ENCODE assay signal across 12 mouse cellular contexts in the genomic region with DNA sequence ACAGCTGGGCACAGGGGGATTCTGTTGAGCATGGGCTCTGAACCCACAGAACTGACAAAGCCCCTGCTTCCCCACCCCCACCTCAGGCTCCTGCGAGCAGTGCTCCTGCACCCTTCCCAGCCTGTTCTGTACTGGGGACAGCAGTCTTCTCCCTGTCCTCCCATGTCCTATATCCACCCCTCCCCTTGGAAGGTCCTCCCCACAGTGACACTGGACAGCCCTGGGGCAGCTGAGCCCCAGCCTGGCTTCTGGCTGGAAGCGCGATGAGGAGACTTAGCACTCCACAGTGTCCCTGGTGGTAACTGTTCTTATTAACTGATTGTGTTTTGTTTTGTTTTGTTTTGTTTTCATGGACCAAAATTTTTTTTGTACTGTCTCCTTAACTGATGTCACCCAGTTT. TPM values are rescaled to one million over a fixed set of nuclear protein-coding genes. Genes with fewer than 3 reads are reported as not detected.
DNase-seq lines count a peak whose midpoint lies in the region; ATAC-seq and TF ChIP-seq lines count a peak whose summit lies in the region.
"Had no signal": no experiment of that assay in that cellular context is flagged by ENCODE, and none has a peak within 500 bp of the region (broad histone marks: within the 10 kb centered on the region; RNA-seq: fewer than 3 reads in every experiment).

No protein-coding gene starts in this region.

- intact Hi-C loops in heart, adult 2 months (cut with DNase I), result loop anchor here (5.0 kb wide), 1 partner anchor 194 kb away; no protein-coding TSS in a partner anchor
- intact Hi-C loops in heart, postnatal 36 days (cut with DNase I), result no loop called here

- no peak for TF ChIP-seq EP300 in heart, adult 2 months (IDR thresholded peaks at IDR 0.05; ENCODE audit: insufficient read depth, low read depth, low read length)

- WGBS in heart, adult 2 months, result 69% methylated on average over 3 of the region's 3 CpGs
- WGBS in neural tube, embryonic 12.5 days, result 86% methylated on average over 3 of the region's 3 CpGs
- WGBS in hindbrain, embryonic 12.5 days, result 80% methylated on average over 3 of the region's 3 CpGs
- 85% methylated on average over 3 of the region's 3 CpGs for WGBS in intestine, embryonic 16.5 days

- peak overlapping the region; percentile 41 for H3K27ac ChIP-seq in heart, adult 2 months
- 0 out of 2 replicates have a peak overlapping the region, but pooled peaks have one; percentile 12 for H3K27ac ChIP-seq in neural tube, embryonic 12.5 days
- H3K27ac ChIP-seq in hindbrain, embryonic 12.5 days, result peak overlapping the region; percentile 44; the same call in 1 of the 2 replicates
- no peak overlapping the region for H3K27ac ChIP-seq in intestine, embryonic 16.5 days (ENCODE audit: low read length)
- H3K27ac ChIP-seq: liver, embryonic 15.5 days had no signal

- DNase-seq in heart, adult 2 months, result no peak
- DNase-seq in heart, postnatal 36 days, result no peak
- no peak for DNase-seq in neural tube, embryonic 10.5 days (ENCODE audit: extremely low spot score, low spot score)
- no peak for DNase-seq in spleen, adult 12 weeks (ENCODE audit: low spot score)
- DNase-seq: gastrocnemius, postnatal 14 days; thymus, adult 18-20 months had no signal

- H3K4me3 ChIP-seq in heart, adult 2 months, result no peak overlapping the region
- H3K4me3 ChIP-seq in neural tube, embryonic 12.5 days, result no peak overlapping the region
- no peak overlapping the region for H3K4me3 ChIP-seq in hindbrain, embryonic 12.5 days
- no peak overlapping the region for H3K4me3 ChIP-seq in intestine, embryonic 16.5 days (ENCODE audit: low read length)
- H3K4me3 ChIP-seq: liver, embryonic 15.5 days had no signal

- H3K4me1 ChIP-seq in heart, adult 2 months (ENCODE audit: control insufficient read depth, insufficient read depth, low read length), result peaks cover 6% of the 10 kb centered on the region
- H3K4me1 ChIP-seq in neural tube, embryonic 12.5 days, result peaks cover 19% of the 10 kb centered on the region
- peaks cover 23% of the 10 kb centered on the region for H3K4me1 ChIP-seq in hindbrain, embryonic 12.5 days
- H3K4me1 ChIP-seq in intestine, embryonic 16.5 days (ENCODE audit: control insufficient read depth, insufficient read depth, low read length), result peaks cover 25% of the 10 kb centered on the region

- no peaks in the 10 kb centered on the region for H3K36me3 ChIP-seq in heart, adult 2 months (ENCODE audit: control insufficient read depth, insufficient read depth, low read length)
- H3K36me3 ChIP-seq in neural tube, embryonic 12.5 days, result peaks cover 75% of the 10 kb centered on the region
- peaks cover 83% of the 10 kb centered on the region for H3K36me3 ChIP-seq in hindbrain, embryonic 12.5 days
- H3K36me3 ChIP-seq in intestine, embryonic 16.5 days (ENCODE audit: control insufficient read depth, insufficient read depth, low read length), result peaks cover 20% of the 10 kb centered on the region

- no peaks in the 10 kb centered on the region for H3K79me2 ChIP-seq in heart, adult 2 months (replicated peaks; ENCODE audit: control insufficient read depth, insufficient read depth, low read length)

- no peaks in the 10 kb centered on the region for H3K27me3 ChIP-seq in heart, adult 2 months (ENCODE audit: control insufficient read depth, insufficient read depth, low read length)
- no peaks in the 10 kb centered on the region for H3K27me3 ChIP-seq in neural tube, embryonic 12.5 days (replicated peaks)
- no peaks in the 10 kb centered on the region for H3K27me3 ChIP-seq in hindbrain, embryonic 12.5 days
- H3K27me3 ChIP-seq in intestine, embryonic 16.5 days (replicated peaks; ENCODE audit: control insufficient read depth, insufficient read depth, low read length), result no peaks in the 10 kb centered on the region
- H3K27me3 ChIP-seq: liver, embryonic 15.5 days had no signal

- H3K9ac ChIP-seq in heart, adult 2 months (ENCODE audit: low read depth, low read length), result no peak overlapping the region
- no peak overlapping the region for H3K9ac ChIP-seq in neural tube, embryonic 12.5 days
- no peak overlapping the region for H3K9ac ChIP-seq in hindbrain, embryonic 12.5 days
- no peak overlapping the region for H3K9ac ChIP-seq in intestine, embryonic 16.5 days (ENCODE audit: low read depth, low read length)
- H3K9ac ChIP-seq: liver, embryonic 15.5 days had no signal

- H3K4me2 ChIP-seq in neural tube, embryonic 12.5 days (replicated peaks), result no peak overlapping the region
- no peak overlapping the region for H3K4me2 ChIP-seq in hindbrain, embryonic 12.5 days (replicated peaks)
- H3K4me2 ChIP-seq in intestine, embryonic 16.5 days (ENCODE audit: low read depth, low read length), result no peak overlapping the region
- H3K4me2 ChIP-seq: liver, embryonic 15.5 days had no signal

- H3K9me3 ChIP-seq in neural tube, embryonic 12.5 days, result no peaks in the 10 kb centered on the region
- H3K9me3 ChIP-seq in hindbrain, embryonic 12.5 days (replicated peaks), result no peaks in the 10 kb centered on the region
- no peaks in the 10 kb centered on the region for H3K9me3 ChIP-seq in intestine, embryonic 16.5 days (ENCODE audit: control insufficient read depth, low read length)
- H3K9me3 ChIP-seq: liver, embryonic 15.5 days had no signal

- TF ChIP-seq POLR2A in heart, adult 2 months (IDR thresholded peaks at IDR 0.05; ENCODE audit: insufficient read depth, low read depth, low read length), result no peak

- TF ChIP-seq CTCF in heart, adult 2 months (IDR thresholded peaks at IDR 0.05), result peak; percentile 23

- no peak for ATAC-seq in neural tube, embryonic 12.5 days (ENCODE audit: low FRiP score, low read depth)
- no peak for ATAC-seq in hindbrain, embryonic 12.5 days (ENCODE audit: low FRiP score)
- no peak for ATAC-seq in intestine, embryonic 16.5 days
- ATAC-seq: intestine, postnatal 0 days had no signal

RNA-seq across cellular contexts. Expression of a gene that starts 3.7 kb away (rescaled TPM):
- 10 to 100 TPM; 51.4 to 64.6 TPM for total RNA-seq in heart, adult 2 months (2021)
- 125 and 177 TPM in 2 replicates for polyA plus RNA-seq in heart, adult 2 months (2012; rRNA removed)
- total RNA-seq in heart, postnatal 36 days (2021), result 10 to 100 TPM; 61.0 to 62.5 TPM
- 0.97 and 1.4 TPM in 2 replicates for polyA plus RNA-seq in neural tube, embryonic 12.5 days (2016; fragmentation: Nextera tagmentation; extraction: Ambion mirVana)
- 0.69 and 0.92 TPM in 2 replicates for polyA plus RNA-seq in hindbrain, embryonic 12.5 days (2016; fragmentation: Nextera tagmentation; extraction: Ambion mirVana)
- 33.0 and 47.4 TPM in 2 replicates for polyA plus RNA-seq in intestine, embryonic 16.5 days (2015; fragmentation: Nextera tagmentation; extraction: Ambion mirVana)

RNA-seq across cellular contexts. Expression of a gene that starts 8.3 kb away (rescaled TPM):
- 1 to 10 TPM; 3.7 to 4.1 TPM for total RNA-seq in heart, adult 2 months (2021)
- not detected in 2 replicates for polyA plus RNA-seq in heart, adult 2 months (2012; rRNA removed)
- 1 to 10 TPM; 1.8 to 2.4 TPM for total RNA-seq in heart, postnatal 36 days (2021)
- polyA plus RNA-seq in neural tube, embryonic 12.5 days (2016; fragmentation: Nextera tagmentation; extraction: Ambion mirVana), result not detected in 2 replicates
- not detected in 2 replicates for polyA plus RNA-seq in hindbrain, embryonic 12.5 days (2016; fragmentation: Nextera tagmentation; extraction: Ambion mirVana)
- polyA plus RNA-seq in intestine, embryonic 16.5 days (2015; fragmentation: Nextera tagmentation; extraction: Ambion mirVana), result not detected in 2 replicates
- polyA plus RNA-seq: liver, embryonic 15.5 days; neural tube, embryonic 11.5 days had no signal

RNA-seq across cellular contexts. Expression of a gene that starts 11.6 kb away (rescaled TPM):
- 10 to 100 TPM; 20.1 to 20.6 TPM for total RNA-seq in heart, adult 2 months (2021)
- polyA plus RNA-seq in heart, adult 2 months (2012; rRNA removed), result 39.0 and 58.0 TPM in 2 replicates
- total RNA-seq in heart, postnatal 36 days (2021), result 10 to 100 TPM; 18.7 to 22.1 TPM
- 142 and 146 TPM in 2 replicates for polyA plus RNA-seq in neural tube, embryonic 12.5 days (2016; fragmentation: Nextera tagmentation; extraction: Ambion mirVana)
- polyA plus RNA-seq in hindbrain, embryonic 12.5 days (2016; fragmentation: Nextera tagmentation; extraction: Ambion mirVana), result 123 and 141 TPM in 2 replicates
- polyA plus RNA-seq in intestine, embryonic 16.5 days (2015; fragmentation: Nextera tagmentation; extraction: Ambion mirVana), result 19.3 and 20.9 TPM in 2 replicates

RNA-seq across cellular contexts. Expression of a gene that starts 11.8 kb away (rescaled TPM):
- total RNA-seq in heart, adult 2 months (2021), result 100 to 1,000 TPM; 215 to 236 TPM
- polyA plus RNA-seq in heart, adult 2 months (2012; rRNA removed), result 326 and 358 TPM in 2 replicates
- 100 to 1,000 TPM; 218 to 222 TPM for total RNA-seq in heart, postnatal 36 days (2021)
- polyA plus RNA-seq in neural tube, embryonic 12.5 days (2016; fragmentation: Nextera tagmentation; extraction: Ambion mirVana), result 169 and 170 TPM in 2 replicates
- polyA plus RNA-seq in hindbrain, embryonic 12.5 days (2016; fragmentation: Nextera tagmentation; extraction: Ambion mirVana), result 152 and 156 TPM in 2 replicates
- polyA plus RNA-seq in intestine, embryonic 16.5 days (2015; fragmentation: Nextera tagmentation; extraction: Ambion mirVana), result 249 and 253 TPM in 2 replicates

RNA-seq across cellular contexts. Expression of a gene that starts 43.4 kb away (rescaled TPM):
- under 1 TPM; 0.42 to 0.50 TPM for total RNA-seq in heart, adult 2 months (2021)
- 1.3 TPM in 2 replicates for polyA plus RNA-seq in heart, adult 2 months (2012; rRNA removed)
- total RNA-seq in heart, postnatal 36 days (2021), result under 1 TPM; 0.22 to 0.35 TPM
- polyA plus RNA-seq in neural tube, embryonic 12.5 days (2016; fragmentation: Nextera tagmentation; extraction: Ambion mirVana), result 54.3 and 62.6 TPM in 2 replicates
- polyA plus RNA-seq in hindbrain, embryonic 12.5 days (2016; fragmentation: Nextera tagmentation; extraction: Ambion mirVana), result 48.6 and 61.6 TPM in 2 replicates
- 1.7 and 2.0 TPM in 2 replicates for polyA plus RNA-seq in intestine, embryonic 16.5 days (2015; fragmentation: Nextera tagmentation; extraction: Ambion mirVana)

Comparison
In these comparisons a context has a peak if more than half of its experiments do, and no peak if none do; other contexts are left out.
1. RNA of a gene that starts 3.7 kb away (polyA plus RNA-seq): 125 to 177 TPM in heart, adult 2 months and 33.0 to 47.4 TPM in intestine, embryonic 16.5 days; 0.97 to 1.4 TPM in neural tube, embryonic 12.5 days and 0.69 to 0.92 TPM in hindbrain, embryonic 12.5 days; every median in the first group is over 10 times any median in the second.